Mouse (Mus musculus): ENCODE measurements around the gene Hbs1l. TPM values are rescaled to one million over a fixed set of nuclear protein-coding genes. Genes with fewer than 3 reads are reported as not detected.

Gene Hbs1l
- total RNA-seq, 2 experiments from 2014 or later = 80.4 to 93.6 TPM

GRCm38 (mm10) chr10:21304672-21305632 lies 9.2 kb downstream of the Hbs1l start:
- DNase-seq (ENCODE audit: low spot score in 2 of 2) = no peak

- DNase-seq (ENCODE audit: low spot score in 2 of 2) = no peak
These were observed 18.0 kb downstream of the Hbs1l start for GRCm38 (mm10) chr10:21313732-21314131.

DNA sequence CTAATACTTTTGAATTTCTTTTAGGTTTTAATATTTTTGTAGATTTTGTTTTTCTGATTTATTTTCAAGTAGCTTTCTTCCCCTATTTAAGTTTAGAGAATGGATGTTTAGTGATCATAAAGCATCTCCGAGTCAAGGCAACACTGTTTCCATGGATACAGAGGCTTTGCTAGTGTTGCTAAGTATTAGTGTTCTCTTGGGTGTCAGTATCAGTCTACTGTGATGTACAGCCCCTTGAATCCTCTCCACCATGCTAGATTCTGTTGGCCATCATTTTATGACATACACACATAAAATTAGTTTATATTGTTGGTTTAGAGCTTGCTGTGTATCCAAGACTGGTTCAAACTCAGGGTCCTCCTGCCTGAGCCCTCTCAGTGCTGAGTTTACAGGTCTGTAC lies 20.3 kb downstream of the Hbs1l start:
- DNase-seq (ENCODE audit: low spot score in 2 of 2) = no peak

DNA sequence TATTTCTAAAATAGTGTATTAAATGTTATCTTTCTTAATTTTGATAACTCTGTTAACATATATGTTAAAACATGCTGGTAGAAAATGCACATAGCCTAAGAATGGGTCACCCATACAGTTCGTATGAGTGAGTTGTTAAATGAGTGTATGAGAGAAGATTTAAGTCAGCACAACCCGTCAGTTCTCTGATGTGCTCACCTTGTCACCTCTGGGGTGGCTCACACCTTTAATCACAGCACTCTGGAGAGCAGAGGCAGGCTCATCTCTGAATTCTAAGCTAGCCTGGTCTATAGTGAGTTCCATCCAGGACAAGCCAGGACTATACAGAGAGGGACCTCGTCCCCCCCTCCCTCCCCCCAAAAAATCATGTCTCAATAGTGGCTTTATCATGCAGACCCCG lies 22.5 kb downstream of the Hbs1l start:
- no peak for DNase-seq (ENCODE audit: low spot score in 2 of 2)

GRCm38 (mm10) chr10:21318996-21319395 lies 23.2 kb downstream of the Hbs1l start:
- no peak for DNase-seq (ENCODE audit: low spot score in 2 of 2)

GRCm38 (mm10) chr10:21320601-21321000 lies 24.8 kb downstream of the Hbs1l start:
- no peak for DNase-seq (ENCODE audit: low spot score in 2 of 2)

- DNase-seq (ENCODE audit: low spot score in 2 of 2) = no peak
These were observed 30.6 kb downstream of the Hbs1l start for GRCm38 (mm10) chr10:21326352-21326751.

DNA sequence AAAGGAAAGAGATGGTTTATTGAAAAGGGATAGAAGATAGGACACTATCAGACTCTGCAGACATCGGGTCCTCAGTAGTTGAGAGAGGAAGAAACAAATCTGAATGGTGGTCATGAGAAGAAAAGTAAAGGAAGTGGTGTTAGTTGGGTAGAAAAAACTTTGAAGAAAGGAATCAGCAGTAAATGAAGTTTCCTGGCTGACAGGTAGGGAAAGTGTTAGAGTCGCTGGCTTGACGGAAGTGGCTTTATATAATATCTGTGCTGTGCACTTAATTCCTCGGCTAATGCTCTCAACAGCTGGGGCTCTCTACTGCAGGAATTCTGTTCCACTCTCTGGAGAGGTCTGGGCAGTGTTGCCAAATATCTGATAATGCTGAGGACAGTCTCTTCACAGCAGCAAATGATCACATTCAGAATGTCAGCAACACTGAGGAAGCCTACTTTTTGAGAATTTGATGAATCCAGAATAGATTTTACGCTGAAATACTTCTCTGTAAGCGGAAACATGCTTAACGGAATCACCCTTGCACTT lies 31.9 kb downstream of the Hbs1l start:
- no peak for DNase-seq (ENCODE audit: low spot score in 2 of 2)

DNA sequence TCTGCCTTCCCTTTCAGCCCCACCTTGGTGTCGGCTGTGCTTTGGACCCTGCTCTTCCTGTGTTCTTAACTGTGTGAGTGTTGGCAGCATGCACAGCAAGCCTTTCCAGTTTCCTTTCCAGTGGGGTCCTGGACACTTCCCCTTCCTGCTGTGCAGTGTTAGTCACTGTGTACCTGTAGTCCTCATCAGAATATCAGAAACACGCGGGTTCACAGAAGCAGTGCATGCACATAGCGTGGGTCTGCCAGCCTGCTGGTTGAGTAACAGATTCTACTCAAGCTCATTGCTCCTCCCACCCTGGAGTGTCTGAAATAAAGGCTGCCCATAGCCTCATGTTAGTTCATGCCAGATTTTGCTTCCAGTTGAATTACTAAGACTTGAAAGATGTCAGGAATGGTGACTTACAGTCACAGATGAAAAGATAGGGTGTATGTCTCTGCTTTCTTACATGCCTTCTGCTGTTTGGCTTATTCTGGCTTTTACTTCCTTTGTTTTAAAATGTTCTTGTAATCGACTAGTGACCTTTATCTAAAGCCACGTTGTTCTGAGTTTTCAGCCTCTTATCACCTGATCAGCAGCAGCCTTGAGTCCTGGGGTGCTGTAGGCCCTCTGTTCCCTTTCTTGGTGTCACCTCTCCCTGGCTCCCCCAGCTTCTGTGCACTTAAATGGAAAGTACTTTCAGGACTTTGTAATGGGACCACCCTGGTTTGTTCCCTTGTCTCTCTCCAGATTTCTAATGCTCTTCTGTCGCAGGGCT lies 38.7 kb downstream of the Hbs1l start:
- no peak for DNase-seq (ENCODE audit: low spot score in 2 of 2)

DNA sequence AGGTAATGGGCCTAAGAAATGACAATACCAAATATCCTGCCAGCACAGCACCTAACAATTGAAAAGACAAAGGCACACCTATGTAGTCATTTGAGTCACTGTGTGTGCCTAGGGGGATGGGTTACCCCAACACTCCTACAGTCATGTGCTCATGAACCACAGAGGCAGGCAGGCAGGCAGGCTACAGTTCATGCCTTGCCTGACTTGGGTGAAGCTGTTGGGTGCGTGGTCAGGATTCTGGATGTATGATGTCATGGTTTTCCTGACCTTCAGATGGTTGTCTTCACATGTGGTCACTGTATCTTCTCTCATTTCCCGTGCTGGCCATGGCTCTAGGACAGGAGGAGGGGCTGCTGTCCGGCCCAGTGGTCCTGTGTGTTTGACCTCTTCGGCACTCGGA lies 39.8 kb downstream of the Hbs1l start:
- DNase-seq (ENCODE audit: low spot score in 2 of 2) = no peak

- DNase-seq (ENCODE audit: low spot score in 2 of 2) = no peak
These were observed 41.4 kb downstream of the Hbs1l start for GRCm38 (mm10) chr10:21337191-21337590.

DNA sequence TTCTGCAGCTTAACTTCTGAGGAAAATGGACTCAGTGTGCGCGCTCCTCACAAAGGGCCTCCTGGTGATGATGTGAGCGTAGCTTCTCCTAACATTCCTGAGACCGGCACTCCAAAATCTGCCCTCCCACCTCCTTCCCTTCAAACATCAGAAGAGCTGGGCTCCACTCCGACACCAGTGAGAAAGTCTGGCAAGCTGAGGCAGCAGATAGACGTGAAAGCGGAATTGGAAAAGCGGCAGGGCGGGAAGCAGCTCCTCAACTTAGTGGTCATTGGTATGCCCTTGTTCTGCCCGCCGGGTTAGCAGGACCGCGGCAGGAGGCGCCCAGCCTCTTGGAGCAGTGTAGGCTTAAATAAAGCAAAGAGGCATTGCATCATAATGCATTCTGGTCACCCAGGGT lies 45.9 kb downstream of the Hbs1l start:
- DNase-seq (ENCODE audit: low spot score in 2 of 2) = no peak

DNA sequence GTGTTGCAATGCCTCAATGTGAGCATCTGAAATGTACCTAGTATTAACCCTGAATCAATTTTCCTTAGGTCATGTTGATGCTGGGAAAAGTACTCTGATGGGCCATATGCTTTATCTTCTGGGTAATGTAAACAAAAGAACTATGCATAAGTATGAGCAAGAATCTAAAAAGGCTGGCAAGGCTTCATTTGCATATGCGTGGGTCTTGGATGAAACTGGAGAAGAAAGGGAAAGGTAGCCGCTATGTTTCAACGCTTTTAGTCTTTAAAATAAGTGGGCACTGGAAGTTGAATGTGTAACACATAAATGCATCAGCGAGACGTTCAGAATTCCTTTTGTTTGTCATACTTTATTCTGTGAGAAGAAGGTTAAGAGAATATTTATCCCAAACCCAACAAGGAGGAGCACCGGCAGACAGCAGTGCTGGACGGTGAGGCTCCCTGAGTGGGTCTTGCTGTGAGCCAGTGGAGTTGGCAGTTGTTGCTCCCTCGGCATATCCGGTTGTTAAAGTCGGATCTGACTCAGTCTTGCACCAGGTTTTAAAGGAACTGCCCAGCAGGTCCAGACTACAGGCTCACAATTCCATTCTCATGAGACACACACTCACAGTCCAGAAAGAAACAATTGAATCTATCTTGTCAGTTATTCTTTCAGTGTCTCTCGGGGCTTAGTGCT lies 46.7 kb downstream of the Hbs1l start:
- no peak for DNase-seq (ENCODE audit: low spot score in 2 of 2)

DNA sequence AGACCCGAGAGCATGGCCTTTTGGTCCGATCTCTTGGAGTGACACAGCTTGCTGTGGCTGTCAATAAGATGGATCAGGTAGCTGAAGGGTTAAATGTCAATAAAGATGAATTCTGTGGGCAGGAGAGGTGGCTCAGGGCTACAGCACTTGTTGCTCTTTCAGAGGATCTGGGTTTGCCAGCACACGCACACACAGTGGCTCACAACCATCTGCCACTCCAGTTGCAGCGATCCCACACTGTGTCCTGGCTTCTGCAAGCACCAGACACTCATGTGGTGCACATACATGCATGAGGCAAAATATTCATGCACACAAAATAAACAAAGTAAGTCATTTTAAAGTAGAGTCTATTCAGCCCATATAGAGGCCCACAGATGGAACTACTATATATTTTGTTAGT lies 51.6 kb downstream of the Hbs1l start:
- DNase-seq (ENCODE audit: low spot score in 2 of 2) = peak; percentile 22 to 31

DNA sequence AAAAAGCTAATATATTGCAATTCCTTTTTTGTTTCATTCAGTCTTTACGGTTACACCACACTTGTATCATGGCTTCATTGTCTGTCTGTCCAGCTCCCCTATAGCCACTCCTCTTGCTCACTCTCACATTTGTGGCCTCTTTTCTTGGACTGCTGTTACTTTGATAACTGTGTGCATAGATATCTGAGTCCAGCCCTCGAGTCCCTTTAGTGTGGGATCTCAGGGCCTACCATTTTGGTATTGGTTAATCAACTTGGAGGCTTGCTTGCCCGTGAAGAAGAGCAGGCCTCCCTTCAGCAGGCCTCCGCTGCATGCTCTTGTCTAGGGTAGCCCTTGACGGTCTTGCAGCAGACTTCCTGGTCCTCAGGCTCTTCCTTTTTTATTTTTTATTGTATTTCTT lies 53.7 kb downstream of the Hbs1l start:
- no peak for DNase-seq (ENCODE audit: low spot score in 2 of 2)

DNA sequence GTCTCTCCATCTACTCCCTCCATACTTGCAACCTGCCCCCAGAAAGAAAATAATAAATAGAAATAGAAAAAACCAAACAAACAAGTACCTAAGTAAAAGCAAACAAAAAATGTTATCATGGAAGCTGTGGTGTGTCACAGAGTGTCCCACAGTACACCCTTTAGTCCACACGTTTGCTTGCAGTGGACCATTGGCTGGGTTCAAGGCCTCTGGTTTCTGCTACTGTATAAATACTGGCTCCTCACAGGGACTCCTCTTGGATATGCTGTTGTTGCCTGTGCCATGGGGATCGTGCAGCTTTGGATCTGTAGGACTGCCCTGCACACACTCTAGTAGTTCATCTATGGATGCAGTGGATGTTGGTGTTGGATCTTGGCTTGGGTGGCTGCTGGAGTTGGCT lies 54.2 kb downstream of the Hbs1l start:
- DNase-seq (ENCODE audit: low spot score in 2 of 2) = no peak

- DNase-seq (ENCODE audit: low spot score in 2 of 2) = no peak
These were observed 55.0 kb downstream of the Hbs1l start for GRCm38 (mm10) chr10:21350531-21351515.

- DNase-seq (ENCODE audit: low spot score in 2 of 2) = no peak
These were observed 56.0 kb downstream of the Hbs1l start for GRCm38 (mm10) chr10:21351766-21352165.

GRCm38 (mm10) chr10:21353890-21354289 lies 58.1 kb downstream of the Hbs1l start:
- DNase-seq (ENCODE audit: low spot score in 2 of 2) = no peak

GRCm38 (mm10) chr10:21354506-21354905 lies 58.7 kb downstream of the Hbs1l start:
- no peak for DNase-seq (ENCODE audit: low spot score in 2 of 2)
